Mouse (Mus musculus): ENCODE results near the gene Tradd. TPM values are rescaled to one million over a fixed set of nuclear protein-coding genes. Genes with fewer than 3 reads are reported as not detected.

Tradd gene
- polyA plus RNA-seq, 1 experiment from 2014 or later: 16.7 TPM

- peak within 1 kb of the TSS; percentile 97 for H3K27ac ChIP-seq
- H3K4me2 ChIP-seq: peak within 1 kb of the TSS; percentile 62
- peak; percentile 75 for ATAC-seq (ENCODE audit: low read depth)
- no peaks in the 10 kb centered on the region for H3K27me3 ChIP-seq
- H3K9ac ChIP-seq: peak within 1 kb of the TSS; percentile 59
- peak; percentile 57 for DNase-seq
- peaks cover 66% of the 10 kb centered on the region for H3K4me1 ChIP-seq (replicated peaks)
- peak within 1 kb of the TSS; percentile 45 for H3K4me3 ChIP-seq (replicated peaks)
- peaks cover 97% of the 10 kb centered on the region for H3K36me3 ChIP-seq
- H3K9me3 ChIP-seq (replicated peaks): no peaks in the 10 kb centered on the region
- WGBS (ENCODE audit: insufficient replicate concordance): 18% methylated on average over 30 of the region's 30 CpGs
Measured at GRCm38 (mm10) chr8:105305211-105306145, 41.1 kb upstream of the Tradd start, which contains the start of gene Elmo3. Gene Elmo3, plus strand, starts transcription at chr8:105305601.

- Histone ChIP-seq H3K27ac (peak overlapping the region; percentile 97), H3K9me3 (replicated peaks) (no peaks in the 10 kb centered on the region), H3K27me3 (no peaks in the 10 kb centered on the region), H3K4me1 (replicated peaks) (peaks cover 72% of the 10 kb centered on the region), H3K4me2 (peak overlapping the region; percentile 62), H3K9ac (peak overlapping the region; percentile 41), H3K36me3 (peaks cover 97% of the 10 kb centered on the region), H3K4me3 (replicated peaks) (0 out of 2 replicates have a peak overlapping the region, but pooled peaks have one; percentile 20)
- 70% methylated on average over 9 of the region's 9 CpGs for WGBS (ENCODE audit: insufficient replicate concordance)
- DNase-seq: no peak
- peak; percentile 3; the same call in 1 of the 2 replicates for ATAC-seq (ENCODE audit: low read depth)
Measured at GRCm38 (mm10) chr8:105304325-105305210, 40.2 kb upstream of the Tradd start.

- Histone ChIP-seq H3K27ac (peak overlapping the region; percentile 97), H3K27me3 (no peaks in the 10 kb centered on the region), H3K4me2 (peak overlapping the region; percentile 95), H3K4me1 (replicated peaks) (peaks cover 77% of the 10 kb centered on the region), H3K4me3 (replicated peaks) (peak overlapping the region; percentile 20; the same call in 1 of the 2 replicates), H3K36me3 (peaks cover 95% of the 10 kb centered on the region), H3K9ac (peak overlapping the region; percentile 23; the same call in 1 of the 2 replicates), H3K9me3 (replicated peaks) (no peaks in the 10 kb centered on the region)
- DNase-seq (no peak), ATAC-seq (ENCODE audit: low read depth) (no peak)
- 88% methylated on average over 9 of the region's 9 CpGs for WGBS (ENCODE audit: insufficient replicate concordance)
Measured at GRCm38 (mm10) chr8:105303874-105304273, 39.5 kb upstream of the Tradd start.

DNA sequence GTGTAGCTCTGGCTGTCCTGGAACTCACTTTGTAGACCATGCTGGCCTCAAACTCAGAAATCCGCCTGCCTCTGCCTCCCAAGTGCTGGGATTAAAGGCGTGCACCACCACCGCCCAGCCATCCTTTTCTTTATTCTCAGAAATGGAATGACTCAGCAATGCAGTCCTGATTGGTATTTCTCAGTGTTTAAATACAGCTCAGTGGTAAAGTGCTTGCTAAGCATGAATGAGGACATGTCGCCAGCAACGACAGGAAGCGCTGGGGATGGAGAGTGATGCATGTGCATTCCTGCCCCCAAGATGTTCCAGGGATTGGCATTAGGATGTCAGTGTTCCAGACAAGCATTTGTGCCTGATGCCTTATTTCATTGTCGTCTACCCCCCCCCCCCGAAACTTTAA lies 39.0 kb upstream of the Tradd start:
- no peak overlapping the region for H3K9ac ChIP-seq
- no peak overlapping the region for H3K4me3 ChIP-seq (replicated peaks)
- DNase-seq: no peak
- H3K36me3 ChIP-seq: peaks cover 95% of the 10 kb centered on the region
- WGBS (ENCODE audit: insufficient replicate concordance): 64% methylated on average over 8 of the region's 8 CpGs
- peak overlapping the region; percentile 97 for H3K27ac ChIP-seq
- no peak for ATAC-seq (ENCODE audit: low read depth)
- peaks cover 82% of the 10 kb centered on the region for H3K4me1 ChIP-seq (replicated peaks)
- H3K27me3 ChIP-seq: no peaks in the 10 kb centered on the region
- no peaks in the 10 kb centered on the region for H3K9me3 ChIP-seq (replicated peaks)
- H3K4me2 ChIP-seq: peak overlapping the region; percentile 95

DNA sequence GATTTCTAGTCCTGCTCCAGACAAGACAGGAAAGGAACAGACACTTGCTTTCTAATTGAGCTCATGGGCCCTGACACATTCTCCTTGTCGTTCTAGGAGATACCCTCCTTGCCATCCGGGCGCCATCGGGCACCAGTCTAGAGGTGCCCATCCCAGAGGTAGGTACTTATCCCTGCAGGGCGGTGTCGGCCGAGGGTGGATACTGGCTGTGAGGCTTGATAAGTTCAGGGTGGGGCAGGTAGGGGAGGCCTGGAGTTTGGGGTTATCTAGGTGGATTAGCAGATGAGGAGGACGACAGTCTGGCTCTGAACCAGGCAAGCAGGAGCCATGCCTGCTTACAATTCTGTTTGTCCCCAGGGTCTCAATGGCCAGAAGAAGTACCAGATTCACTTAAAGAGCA lies 35.6 kb upstream of the Tradd start:
- Histone ChIP-seq H3K4me1 (replicated peaks) (peaks cover 85% of the 10 kb centered on the region), H3K27ac (peak overlapping the region; percentile 97), H3K9ac (peak overlapping the region; percentile 99), H3K9me3 (replicated peaks) (no peaks in the 10 kb centered on the region), H3K4me3 (replicated peaks) (peak overlapping the region; percentile 99), H3K27me3 (no peaks in the 10 kb centered on the region; the same call in 1 of the 2 replicates), H3K4me2 (peak overlapping the region; percentile 95), H3K36me3 (peaks cover 64% of the 10 kb centered on the region)
- peak; percentile 90 for DNase-seq
- WGBS (ENCODE audit: insufficient replicate concordance): 24% methylated on average over 8 of the region's 8 CpGs
- ATAC-seq (ENCODE audit: low read depth): peak; percentile 94

DNA sequence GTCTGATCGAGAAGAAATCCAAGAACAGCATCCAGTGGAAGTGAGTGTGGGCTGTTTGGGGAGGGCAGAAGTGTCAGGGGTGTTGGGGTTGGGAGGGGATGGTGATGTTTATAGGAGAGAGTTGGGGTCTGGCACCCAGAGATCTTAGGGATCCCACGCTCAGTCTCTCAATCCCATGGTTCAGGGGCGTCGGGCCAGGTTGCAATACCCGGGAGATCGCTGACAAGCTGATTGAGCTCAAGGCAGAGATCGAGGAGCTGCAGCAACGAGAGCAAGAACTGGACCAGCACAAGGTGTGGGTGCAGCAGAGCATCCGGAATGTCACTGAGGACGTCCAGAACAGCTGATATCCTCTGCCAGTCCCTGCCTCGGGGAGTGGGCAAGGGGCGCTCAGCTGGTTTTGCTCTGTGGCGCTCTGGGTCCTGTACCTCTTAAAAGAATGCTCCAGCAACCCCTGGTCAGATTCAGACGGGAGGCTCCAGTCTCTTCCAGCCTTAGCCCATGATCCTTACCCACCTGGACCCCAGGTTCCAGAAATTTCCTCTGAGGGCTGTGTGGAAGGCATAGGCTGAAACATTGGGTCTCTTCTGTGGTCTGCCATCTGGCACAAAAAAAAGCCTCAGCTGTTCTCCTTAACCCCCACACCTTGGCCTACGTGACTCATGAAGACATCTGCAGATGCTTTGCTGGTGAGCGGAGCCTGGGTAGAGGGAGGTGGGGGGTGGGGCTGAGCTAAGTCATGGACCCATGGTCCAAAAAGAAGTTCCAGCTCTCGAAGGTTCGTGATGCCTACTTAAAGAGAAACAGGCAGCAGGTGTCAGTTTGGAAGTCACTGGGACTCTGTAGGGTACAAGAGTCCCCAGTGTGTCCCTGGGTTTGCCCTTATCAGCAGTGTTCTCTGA lies 34.2 kb upstream of the Tradd start:
- Histone ChIP-seq H3K4me1 (replicated peaks) (peaks cover 71% of the 10 kb centered on the region), H3K27me3 (no peaks in the 10 kb centered on the region; the same call in 1 of the 2 replicates), H3K36me3 (peaks cover 50% of the 10 kb centered on the region), H3K9ac (peak overlapping the region; percentile 99), H3K9me3 (replicated peaks) (no peaks in the 10 kb centered on the region), H3K27ac (peak overlapping the region; percentile 97), H3K4me2 (peak overlapping the region; percentile 95), H3K4me3 (replicated peaks) (peak overlapping the region; percentile 99)
- peak; percentile 15; the same call in 1 of the 2 replicates for ATAC-seq (ENCODE audit: low read depth)
- DNase-seq: no peak
- 26% methylated on average over 18 of the region's 18 CpGs for WGBS (ENCODE audit: insufficient replicate concordance)

DNA sequence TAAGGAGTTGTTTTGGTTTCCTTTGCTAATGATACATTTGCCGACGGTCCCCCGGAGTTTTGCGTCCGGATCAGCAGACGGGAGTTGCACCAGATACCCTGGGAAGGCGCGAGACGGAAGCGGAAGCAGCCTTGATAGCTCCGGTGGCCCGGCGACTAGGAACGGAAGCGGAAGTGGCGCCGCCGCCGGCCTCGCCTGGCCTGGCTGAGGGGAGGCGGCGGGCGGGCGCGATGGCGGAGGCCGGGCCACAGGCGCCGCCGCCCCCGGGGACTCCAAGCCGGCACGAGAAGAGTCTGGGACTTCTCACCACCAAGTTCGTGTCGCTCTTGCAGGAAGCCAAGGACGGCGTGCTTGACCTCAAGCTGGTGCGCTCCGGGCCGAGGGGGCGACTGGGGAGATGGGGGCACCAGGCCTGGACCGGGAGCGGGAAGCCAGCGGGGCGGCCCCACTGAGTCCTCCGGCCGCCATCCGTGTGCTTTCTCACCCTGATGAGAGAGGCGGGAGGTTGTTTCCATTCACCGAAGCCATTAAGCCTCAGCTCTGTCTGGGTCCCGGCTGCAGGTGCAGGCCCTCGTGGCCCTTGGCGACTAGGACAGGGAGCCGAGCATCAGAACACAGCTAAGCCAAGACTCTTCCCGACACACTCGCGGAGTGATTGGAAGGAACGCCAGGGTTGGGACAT lies 33.2 kb upstream of the Tradd start, which contains the start of gene E2f4:
E2f4 (plus strand) TSS at position 153 of the 682 bp plus-strand sequence.
- Histone ChIP-seq H3K9ac (peak within 1 kb of the TSS; percentile 99), H3K4me3 (replicated peaks) (peak within 1 kb of the TSS; percentile 99), H3K27me3 (peaks cover 2% of the 10 kb centered on the region; the same call in 1 of the 2 replicates), H3K9me3 (replicated peaks) (no peaks in the 10 kb centered on the region), H3K27ac (peak within 1 kb of the TSS; percentile 97), H3K4me1 (replicated peaks) (peaks cover 62% of the 10 kb centered on the region), H3K36me3 (peaks cover 41% of the 10 kb centered on the region), H3K4me2 (peak within 1 kb of the TSS; percentile 95)
- WGBS (ENCODE audit: insufficient replicate concordance): under 1% methylated on average over 58 of the region's 58 CpGs
- DNase-seq (peak; percentile 86), ATAC-seq (ENCODE audit: low read depth) (peak; percentile 70)

DNA sequence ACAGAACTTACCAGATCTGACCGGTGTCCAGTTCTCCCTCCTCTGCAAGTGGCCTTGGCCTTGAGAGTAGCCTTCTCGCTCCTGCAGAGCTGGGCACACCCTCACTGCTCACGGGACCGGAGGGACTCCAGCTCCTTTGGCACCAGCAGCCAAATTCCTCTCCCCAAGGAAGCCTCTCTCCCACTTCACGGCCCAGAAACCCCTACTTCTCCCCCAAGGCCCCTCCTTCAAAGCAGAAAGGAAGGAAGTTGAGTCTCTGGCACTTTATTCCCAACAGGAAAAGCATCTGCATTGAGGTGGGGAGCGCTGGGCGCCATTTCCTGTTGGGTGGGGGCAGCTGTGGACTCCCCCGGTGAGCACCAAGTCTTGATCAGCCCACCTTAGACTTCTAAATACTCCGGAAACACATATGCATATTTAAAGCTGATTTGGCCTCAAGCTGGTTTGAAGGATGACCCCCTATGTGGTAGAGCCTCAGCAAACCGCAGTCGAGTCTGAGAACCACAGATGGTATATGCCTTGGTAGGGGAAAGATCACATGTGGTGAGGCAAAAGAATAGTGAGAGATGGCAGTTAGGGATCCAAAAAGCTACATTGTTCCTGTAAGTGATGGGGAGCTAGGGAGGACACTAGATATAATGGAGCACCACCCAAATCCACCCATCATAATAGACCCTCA lies 31.6 kb upstream of the Tradd start, which contains the start of gene Exoc3l:
Exoc3l (minus strand) TSS at position 207 of the 679 bp plus-strand sequence.
- DNase-seq (no peak), ATAC-seq (ENCODE audit: low read depth) (no peak)
- H3K4me2 ChIP-seq: peak within 1 kb of the TSS; percentile 95
- peaks cover 45% of the 10 kb centered on the region for H3K4me1 ChIP-seq (replicated peaks)
- H3K27ac ChIP-seq: peak within 1 kb of the TSS; percentile 97
- WGBS (ENCODE audit: insufficient replicate concordance): 32% methylated on average over 11 of the region's 11 CpGs
- H3K9ac ChIP-seq: peak within 1 kb of the TSS; percentile 99
- peaks cover 25% of the 10 kb centered on the region for H3K36me3 ChIP-seq
- peak within 1 kb of the TSS; percentile 99 for H3K4me3 ChIP-seq (replicated peaks)
- peaks cover 2% of the 10 kb centered on the region; the same call in 1 of the 2 replicates for H3K27me3 ChIP-seq
- H3K9me3 ChIP-seq (replicated peaks): no peaks in the 10 kb centered on the region

DNA sequence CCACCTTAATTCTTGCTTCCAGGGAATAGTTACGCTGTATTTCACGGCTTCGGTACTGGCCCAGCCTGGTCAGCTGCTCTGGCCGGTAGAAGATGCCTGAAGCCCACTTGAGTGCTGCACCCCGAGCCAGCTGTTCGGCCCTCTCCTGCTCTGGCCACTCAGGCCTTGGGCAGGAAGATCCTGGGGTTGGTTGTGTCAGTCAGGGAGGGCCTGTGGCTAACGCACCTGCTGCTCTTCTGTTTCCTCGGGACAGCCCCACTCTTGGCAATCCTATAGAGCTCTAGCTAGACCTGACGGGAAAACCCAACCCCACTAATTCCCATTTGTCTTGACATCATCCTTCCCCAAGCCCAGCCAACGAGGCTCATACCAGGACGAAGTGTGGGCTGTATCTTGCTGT lies 30.8 kb upstream of the Tradd start:
- ATAC-seq (ENCODE audit: low read depth): no peak
- H3K36me3 ChIP-seq: peaks cover 17% of the 10 kb centered on the region
- 55% methylated on average over 11 of the region's 11 CpGs for WGBS (ENCODE audit: insufficient replicate concordance)
- no peak for DNase-seq
- H3K27me3 ChIP-seq: peaks cover 9% of the 10 kb centered on the region
- no peaks in the 10 kb centered on the region for H3K9me3 ChIP-seq (replicated peaks)
- 0 out of 2 replicates have a peak overlapping the region, but pooled peaks have one; percentile 97 for H3K27ac ChIP-seq
- peak overlapping the region; percentile 95 for H3K4me2 ChIP-seq
- H3K4me3 ChIP-seq (replicated peaks): peak overlapping the region; percentile 33; the same call in 1 of the 2 replicates
- no peak overlapping the region for H3K9ac ChIP-seq
- peaks cover 44% of the 10 kb centered on the region for H3K4me1 ChIP-seq (replicated peaks)
